Comparison of ENCODE assay signal across 16 mouse cellular contexts in the genomic region with DNA sequence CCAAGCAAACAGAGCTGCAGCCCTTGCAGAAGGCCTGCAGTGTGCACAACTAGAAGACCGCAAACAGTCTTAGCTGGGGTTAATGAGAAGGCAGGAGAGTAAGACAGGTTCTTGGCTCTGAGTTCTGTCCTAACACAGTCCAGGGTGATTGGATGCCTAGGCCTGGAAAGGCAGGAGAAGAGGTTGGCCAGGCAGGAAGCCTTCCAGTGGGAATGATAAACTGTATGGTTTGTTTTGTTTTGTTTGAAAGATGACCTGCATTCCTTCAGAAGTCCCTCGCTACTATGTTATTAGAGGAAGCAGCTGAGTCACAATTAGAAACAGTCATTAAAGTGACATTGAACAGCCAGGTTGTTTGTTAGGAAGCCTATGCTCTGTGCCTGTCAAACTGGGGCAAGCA.
DNase-seq lines count a peak whose midpoint lies in the region; ATAC-seq and TF ChIP-seq lines count a peak whose summit lies in the region.
"Had no signal": no experiment of that assay in that cellular context is flagged by ENCODE, and none has a peak within 500 bp of the region (broad histone marks: within the 10 kb centered on the region; RNA-seq: fewer than 3 reads in every experiment).

No protein-coding gene starts in this region.

- H3K4me2 ChIP-seq in kidney, embryonic 14.5 days (replicated peaks; ENCODE audit: low read depth, low read length), result no peak overlapping the region
- no peak overlapping the region for H3K4me2 ChIP-seq in lung, embryonic 14.5 days
- no peak overlapping the region for H3K4me2 ChIP-seq in forebrain, embryonic 12.5 days
- H3K4me2 ChIP-seq: embryonic facial prominence, embryonic 13.5 days; midbrain, embryonic 11.5 days had no signal

- WGBS in kidney, embryonic 14.5 days, result 17% methylated on average over 2 of the region's 2 CpGs
- WGBS in lung, embryonic 14.5 days, result 38% methylated on average over 2 of the region's 2 CpGs
- whole genome bisulfite sequencing in forebrain, embryonic 12.5 days, result 82% methylated on average over 2 of the region's 2 CpGs

- no peaks in the 10 kb centered on the region for H3K4me1 ChIP-seq in kidney, embryonic 14.5 days (ENCODE audit: control insufficient read depth, insufficient read depth, low read length)
- no peaks in the 10 kb centered on the region for H3K4me1 ChIP-seq in lung, embryonic 14.5 days (ENCODE audit: insufficient read depth)
- no peaks in the 10 kb centered on the region for H3K4me1 ChIP-seq in forebrain, embryonic 12.5 days

- H3K27ac ChIP-seq in kidney, embryonic 14.5 days (ENCODE audit: low read depth, low read length), result no peak overlapping the region
- H3K27ac ChIP-seq in lung, embryonic 14.5 days (ENCODE audit: low read depth), result no peak overlapping the region
- H3K27ac ChIP-seq in forebrain, embryonic 12.5 days, result no peak overlapping the region
- H3K27ac ChIP-seq: embryonic facial prominence, embryonic 13.5 days; liver, embryonic 14.5 days had no signal

- H3K36me3 ChIP-seq in kidney, embryonic 14.5 days (ENCODE audit: control insufficient read depth, insufficient read depth, low read length), result no peaks in the 10 kb centered on the region
- H3K36me3 ChIP-seq in lung, embryonic 14.5 days (ENCODE audit: insufficient read depth), result no peaks in the 10 kb centered on the region
- H3K36me3 ChIP-seq in forebrain, embryonic 12.5 days (replicated peaks), result no peaks in the 10 kb centered on the region
- H3K36me3 ChIP-seq: embryonic facial prominence, embryonic 13.5 days had no signal

- DNase-seq in heart, adult 11 months, result peak; percentile 85
- no peak for DNase-seq in heart, postnatal 36 days
- no peak for DNase-seq in kidney, postnatal 25 days
- peak; percentile 12 for DNase-seq in lung, embryonic 14.5 days
- no peak for DNase-seq in lung, postnatal 4 days
- DNase-seq: cerebellum, adult 2 months; cerebellum, postnatal 36 days; gastrocnemius, postnatal 36 days; right cerebral cortex, postnatal 25 days had no signal

- intact Hi-C loops in heart, postnatal 36 days (cut with DNase I), result no loop called here

- ATAC-seq in kidney, embryonic 14.5 days (ENCODE audit: low FRiP score, low TSS enrichment), result peak; percentile 75
- ATAC-seq in lung, embryonic 14.5 days (ENCODE audit: insufficient read depth), result no peak
- ATAC-seq in forebrain, embryonic 12.5 days (ENCODE audit: low FRiP score), result no peak
- ATAC-seq: forebrain, embryonic 16.5 days; hindbrain, embryonic 16.5 days had no signal

- H3K9ac ChIP-seq in kidney, embryonic 14.5 days (ENCODE audit: low read depth, low read length), result no peak overlapping the region
- H3K9ac ChIP-seq in lung, embryonic 14.5 days, result no peak overlapping the region
- no peak overlapping the region for H3K9ac ChIP-seq in forebrain, embryonic 12.5 days
- H3K9ac ChIP-seq: embryonic facial prominence, embryonic 13.5 days; liver, embryonic 14.5 days had no signal

- no peaks in the 10 kb centered on the region for H3K9me3 ChIP-seq in kidney, embryonic 14.5 days (ENCODE audit: control insufficient read depth, low read length)
- no peaks in the 10 kb centered on the region for H3K9me3 ChIP-seq in lung, embryonic 14.5 days (ENCODE audit: low read depth, low read length)
- no peaks in the 10 kb centered on the region for H3K9me3 ChIP-seq in forebrain, embryonic 12.5 days
- H3K9me3 ChIP-seq: embryonic facial prominence, embryonic 13.5 days had no signal

- H3K27me3 ChIP-seq in kidney, embryonic 14.5 days (ENCODE audit: control insufficient read depth, insufficient read depth, low read length), result no peaks in the 10 kb centered on the region
- no peaks in the 10 kb centered on the region for H3K27me3 ChIP-seq in lung, embryonic 14.5 days (ENCODE audit: insufficient read depth, low read length)
- H3K27me3 ChIP-seq in forebrain, embryonic 12.5 days, result no peaks in the 10 kb centered on the region

- TF ChIP-seq CTCF in lung, embryonic 14.5 days (IDR thresholded peaks at IDR 0.05; ENCODE audit: low read depth), result no peak

- no peak overlapping the region for H3K4me3 ChIP-seq in kidney, embryonic 14.5 days (ENCODE audit: low read length)
- H3K4me3 ChIP-seq in lung, embryonic 14.5 days (ENCODE audit: low read depth, low read length), result no peak overlapping the region
- no peak overlapping the region for H3K4me3 ChIP-seq in forebrain, embryonic 12.5 days (replicated peaks)
- H3K4me3 ChIP-seq: embryonic facial prominence, embryonic 13.5 days had no signal

Comparison
In these comparisons a context has a peak if more than half of its experiments do, and no peak if none do; other contexts are left out.
1. DNase-seq: peak in heart, adult 11 months (single experiment) and lung, embryonic 14.5 days (single experiment); none in heart, postnatal 36 days (0 of 2), kidney, postnatal 25 days (0 of 2) and lung, postnatal 4 days (0 of 2).